Mouse (Mus musculus): ENCODE results near the gene Gm6370.
"Not testable (repeated sequence)": the region's sequence is repeated elsewhere in the genome, so short reads cannot be mapped to it uniquely, and the experiment has no call there.

DNA sequence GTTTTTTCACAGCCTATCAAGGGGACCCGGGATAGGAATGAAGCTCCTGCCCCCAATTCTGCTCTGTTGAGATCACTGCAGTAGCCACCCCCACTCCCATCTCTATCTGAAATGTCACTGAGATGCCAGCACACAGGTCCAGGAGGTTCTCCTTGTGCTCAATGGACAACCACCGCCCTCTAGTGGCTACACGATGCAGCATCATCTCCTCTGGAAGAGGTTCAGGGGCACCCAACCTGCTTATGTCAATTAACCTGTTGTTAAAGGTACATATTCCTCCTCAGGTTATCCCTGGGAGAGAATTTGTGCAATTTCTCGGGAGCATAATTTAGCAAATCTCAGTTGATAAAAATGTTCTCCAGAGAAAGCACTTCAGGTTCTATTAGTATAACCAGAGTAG lies 2.2 kb upstream of the Gm6370 start:
- TF ChIP-seq EP300 (optimal IDR thresholded peaks at IDR 0.05), result not testable (repeated sequence)
- peak; percentile 57 for TF ChIP-seq CTCF (IDR thresholded peaks at IDR 0.05; ENCODE audit: low read depth)
